ENCODE assay signal across 21 mouse cellular contexts in the genomic region with DNA sequence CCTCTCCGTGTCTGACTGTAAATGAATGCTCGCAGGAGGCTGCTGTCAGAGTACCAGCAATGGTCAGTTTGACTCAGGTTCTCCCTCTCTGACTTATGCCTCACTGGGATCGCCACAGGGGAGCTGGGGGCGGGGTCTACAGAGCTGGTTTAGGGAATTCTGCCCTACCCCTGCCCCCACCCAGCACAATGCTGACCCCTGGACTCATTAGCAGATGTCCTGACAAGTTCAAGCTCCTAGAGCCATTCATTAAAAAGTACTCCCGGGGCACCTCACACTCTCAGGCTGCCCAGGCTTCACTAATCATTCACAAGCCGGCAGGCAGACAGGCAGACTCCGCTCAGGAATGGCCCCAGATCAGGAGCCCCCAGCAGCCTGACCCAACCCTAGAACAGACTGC. TPM values are rescaled to one million over a fixed set of nuclear protein-coding genes. Genes with fewer than 3 reads are reported as not detected.
DNase-seq lines count a peak whose midpoint lies in the region; ATAC-seq lines count a peak whose summit lies in the region.
"Had no signal": no experiment of that assay in that cellular context is flagged by ENCODE, and none has a peak within 500 bp of the region (broad histone marks: within the 10 kb centered on the region; RNA-seq: fewer than 3 reads in every experiment).

No protein-coding gene starts in this region.

- H3K27me3 ChIP-seq in heart, embryonic 10.5 days (ENCODE audit: insufficient read depth, poor library complexity, severe bottlenecking) = peaks cover 10% of the 10 kb centered on the region; the same call in 1 of the 2 replicates
- H3K27me3 ChIP-seq: intestine, embryonic 15.5 days had no signal

- H3K27ac ChIP-seq in heart, embryonic 10.5 days = no peak overlapping the region
- H3K27ac ChIP-seq: intestine, embryonic 15.5 days; liver, embryonic 14.5 days had no signal

- H3K9me3 ChIP-seq in heart, embryonic 10.5 days = no peaks in the 10 kb centered on the region
- H3K9me3 ChIP-seq: intestine, embryonic 15.5 days had no signal

- H3K4me1 ChIP-seq in heart, embryonic 10.5 days = peaks cover 10% of the 10 kb centered on the region
- H3K4me1 ChIP-seq: intestine, embryonic 15.5 days had no signal

- WGBS in heart, embryonic 10.5 days = 27% methylated on average over 7 of the region's 7 CpGs

- DNase-seq in embryo, embryonic 10 days (ENCODE audit: low spot score) = peak; percentile 41
- peak; percentile 51 for DNase-seq in embryo, embryonic 10.5 days (ENCODE audit: low spot score)
- peak; percentile 94 to 95 for DNase-seq in kidney, adult 8-10 months
- peak; percentile 73 to 87 for DNase-seq in kidney, postnatal 4 days
- DNase-seq in heart, embryonic 10.5 days (ENCODE audit: low spot score) = no peak
- DNase-seq in gastrocnemius, postnatal 4 days (ENCODE audit: low spot score in 2 of 2) = no peak
- DNase-seq: adrenal gland, postnatal 14 days; cerebellum, adult 2 months; left cerebral cortex, postnatal 4 days; thymus, adult 2 months had no signal

- H3K36me3 ChIP-seq in heart, embryonic 10.5 days = no peaks in the 10 kb centered on the region
- H3K36me3 ChIP-seq: intestine, embryonic 15.5 days had no signal

- no peak overlapping the region for H3K4me3 ChIP-seq in heart, embryonic 10.5 days
- H3K4me3 ChIP-seq: intestine, embryonic 15.5 days had no signal

- ATAC-seq in megakaryocyte progenitor cell, adult 5-6 weeks (replicated peaks; ENCODE audit: poor library complexity) = no peak
- ATAC-seq: CD4-positive, CD25-positive, alpha-beta regulatory T cell, adult 4 months; intestine, embryonic 15.5 days; lung, postnatal 0 days had no signal

RNA-seq across cellular contexts. Expression of a gene that starts 13.4 kb away (rescaled TPM):
- 0.15 TPM in 1 of 2 replicates, not detected in the other for total RNA-seq in megakaryocyte progenitor cell, adult 5-6 weeks (2015)
- 0.08 TPM in 1 of 2 replicates, not detected in the other for total RNA-seq in megakaryocyte progenitor cell, adult 5-6 weeks (2017)
- polyA plus RNA-seq in heart, embryonic 10.5 days (2016; fragmentation: Nextera tagmentation; extraction: Ambion mirVana) = 0.14 and 0.53 TPM in 2 replicates
- 1 to 10 TPM in 1 of 2 experiments, under 1 TPM in 1; 0.44 to 1.2 TPM for total RNA-seq in gastrocnemius, postnatal 4 days (2021)
- total RNA-seq: hematopoietic stem cell, adult 5-6 weeks; megakaryocyte-erythroid progenitor cell, adult 5-6 weeks; MEL had no signal

RNA-seq across cellular contexts. Expression of a gene that starts 33.5 kb away (rescaled TPM):
- total RNA-seq in megakaryocyte progenitor cell, adult 5-6 weeks (2015) = 6.7 and 9.4 TPM in 2 replicates
- total RNA-seq in megakaryocyte progenitor cell, adult 5-6 weeks (2017) = 7.6 and 8.6 TPM in 2 replicates
- 31.7 and 42.2 TPM in 2 replicates for polyA plus RNA-seq in heart, embryonic 10.5 days (2016; fragmentation: Nextera tagmentation; extraction: Ambion mirVana)
- total RNA-seq in gastrocnemius, postnatal 4 days (2021) = 10 to 100 TPM; 11.9 to 13.5 TPM

RNA-seq across cellular contexts. Expression of a gene that starts 43.9 kb away (rescaled TPM):
- total RNA-seq in megakaryocyte progenitor cell, adult 5-6 weeks (2015) = 0.05 and 0.12 TPM in 2 replicates
- 0.21 and 0.57 TPM in 2 replicates for total RNA-seq in megakaryocyte progenitor cell, adult 5-6 weeks (2017)
- 4.2 and 4.6 TPM in 2 replicates for polyA plus RNA-seq in heart, embryonic 10.5 days (2016; fragmentation: Nextera tagmentation; extraction: Ambion mirVana)
- 1 to 10 TPM; 5.3 to 5.4 TPM for total RNA-seq in gastrocnemius, postnatal 4 days (2021)
- total RNA-seq: megakaryocyte-erythroid progenitor cell, adult 5-6 weeks; MEL had no signal
- polyA plus RNA-seq: CD4-positive, CD25-positive, alpha-beta regulatory T cell, adult 4 months had no signal

RNA-seq across cellular contexts. Expression of a gene that starts 59.5 kb away (rescaled TPM):
- not detected in 2 replicates for total RNA-seq in megakaryocyte progenitor cell, adult 5-6 weeks (2015)
- total RNA-seq in megakaryocyte progenitor cell, adult 5-6 weeks (2017) = not detected in 2 replicates
- 0.07 and 0.39 TPM in 2 replicates for polyA plus RNA-seq in heart, embryonic 10.5 days (2016; fragmentation: Nextera tagmentation; extraction: Ambion mirVana)
- under 1 TPM in 1 of 2 experiments, not detected in 1; 0.10 TPM for total RNA-seq in gastrocnemius, postnatal 4 days (2021)
- total RNA-seq: hematopoietic stem cell, adult 5-6 weeks; layer of hippocampus, postnatal 25 days; left cerebral cortex, postnatal 4 days; megakaryocyte-erythroid progenitor cell, adult 5-6 weeks; MEL had no signal
- polyA plus RNA-seq: CD4-positive, CD25-positive, alpha-beta regulatory T cell, adult 4 months; cerebellum, adult 2 months; cortical plate, adult 2 months; heart, embryonic 14.5 days had no signal

Comparison
In these comparisons a context has a peak if more than half of its experiments do, and no peak if none do; other contexts are left out.
1. DNase-seq: peak in embryo, embryonic 10 days (single experiment), embryo, embryonic 10.5 days (single experiment), kidney, adult 8-10 months (2 of 2) and kidney, postnatal 4 days (2 of 2); none in heart, embryonic 10.5 days (single experiment) and gastrocnemius, postnatal 4 days (0 of 2).
2. RNA of a gene that starts 43.9 kb away (total RNA-seq): 5.3 to 5.4 TPM in gastrocnemius, postnatal 4 days; 0.05 to 0.57 TPM in megakaryocyte progenitor cell, adult 5-6 weeks; every median in the first group is over 4 times any median in the second.